Mouse (Mus musculus) heart, adult 2 months (tissue): ENCODE data around the gene Gm13124.

Source experiments
- CTCF ChIP-seq: fragments of 200-600 bp; IDR thresholded peaks from 2 replicates; pipeline ENCODE4 v1.8.1; 2022; ENCODE audit warnings: antibody characterized with exemption, mild to moderate bottlenecking, moderate library complexity
- EP300 ChIP-seq: fragments of 200-500 bp; IDR thresholded peaks from 2 replicates; pipeline ENCODE4 v1.6.1; 2011; ENCODE audit warnings: low read depth, low read length, control low read depth; ENCODE audit not compliant: insufficient read depth
- POLR2A ChIP-seq: fragments of 200-500 bp; IDR thresholded peaks from 2 replicates; pipeline ENCODE4 v1.6.1; 2011; ENCODE audit warnings: mild to moderate bottlenecking, low read depth, low read length, control low read depth; ENCODE audit not compliant: insufficient read depth

DNA sequence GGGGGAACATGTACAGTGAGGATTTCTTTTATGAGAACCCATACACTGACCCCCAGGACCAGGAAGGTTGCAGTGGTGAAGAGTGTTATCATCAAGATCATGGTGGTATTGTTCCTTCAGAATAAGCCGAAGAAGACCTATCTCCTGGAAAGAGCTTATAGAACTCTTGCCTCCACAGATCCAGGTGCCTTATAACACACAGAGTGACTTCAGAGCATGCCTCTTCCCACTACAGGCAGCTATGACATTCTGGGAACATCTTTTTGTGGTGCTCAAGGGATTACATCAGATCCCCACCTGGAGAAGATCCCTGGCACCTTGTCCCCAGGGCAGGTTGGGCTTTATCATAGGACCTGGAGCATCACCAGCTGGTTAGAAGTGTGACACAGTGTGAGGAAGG, at the start of gene Gm13124:
- TF ChIP-seq CTCF: no peak
- TF ChIP-seq POLR2A: no peak
- no peak for TF ChIP-seq EP300
